11 mouse cellular contexts compared by ENCODE assay signal in genomic region chr2:180547384-180548106, GRCm38 (mm10). TPM values are rescaled to one million over a fixed set of nuclear protein-coding genes. Genes with fewer than 3 reads are reported as not detected.
DNase-seq lines count a peak whose midpoint lies in the region; ATAC-seq lines count a peak whose summit lies in the region.
"Had no signal": no experiment of that assay in that cellular context is flagged by ENCODE, and none has a peak within 500 bp of the region (broad histone marks: within the 10 kb centered on the region; RNA-seq: fewer than 3 reads in every experiment).

No protein-coding gene starts in this region.

- peaks cover 12% of the 10 kb centered on the region for H3K4me1 ChIP-seq in hindbrain, embryonic 16.5 days (ENCODE audit: control insufficient read depth, insufficient read depth, low read depth, low read length)
- H3K4me1 ChIP-seq in stomach, embryonic 15.5 days = peaks cover 9% of the 10 kb centered on the region

- 5% methylated on average over 8 of the region's 8 CpGs for WGBS in hindbrain, embryonic 16.5 days
- 11% methylated on average over 8 of the region's 8 CpGs for WGBS in stomach, embryonic 15.5 days

- peak overlapping the region; percentile 31 for H3K9ac ChIP-seq in hindbrain, embryonic 16.5 days (ENCODE audit: low read depth, low read length)
- no peak overlapping the region for H3K9ac ChIP-seq in stomach, embryonic 15.5 days

- H3K36me3 ChIP-seq in hindbrain, embryonic 16.5 days (ENCODE audit: control insufficient read depth, insufficient read depth, low read length) = no peaks in the 10 kb centered on the region
- H3K36me3 ChIP-seq in stomach, embryonic 15.5 days = no peaks in the 10 kb centered on the region

- no peaks in the 10 kb centered on the region for H3K27me3 ChIP-seq in hindbrain, embryonic 16.5 days (replicated peaks; ENCODE audit: control insufficient read depth, insufficient read depth, low read length)
- no peaks in the 10 kb centered on the region for H3K27me3 ChIP-seq in stomach, embryonic 15.5 days (replicated peaks)

- H3K4me2 ChIP-seq in hindbrain, embryonic 16.5 days (ENCODE audit: low read length) = peak overlapping the region; percentile 38
- no peak overlapping the region for H3K4me2 ChIP-seq in stomach, embryonic 15.5 days

- DNase-seq in frontal cortex, postnatal 10 days (ENCODE audit: low spot score in 2 of 2) = peak; percentile 46 to 54
- DNase-seq in right cerebral cortex, adult 2 months (ENCODE audit: low spot score in 2 of 2) = peak; percentile 21 to 27
- DNase-seq in right cerebral cortex, postnatal 25 days = no peak
- DNase-seq in ovary, postnatal 14 days (ENCODE audit: low spot score) = no peak
- no peak for DNase-seq in ovary, adult 18-20 months (ENCODE audit: low spot score)
- DNase-seq: heart, postnatal 10 days had no signal

- no peaks in the 10 kb centered on the region for H3K9me3 ChIP-seq in hindbrain, embryonic 16.5 days (ENCODE audit: control insufficient read depth, low read length)
- H3K9me3 ChIP-seq in stomach, embryonic 15.5 days = no peaks in the 10 kb centered on the region
- H3K9me3 ChIP-seq: megakaryocyte, embryonic 14.5 days had no signal

- no peak overlapping the region; the same call in 1 of the 2 replicates for H3K27ac ChIP-seq in hindbrain, embryonic 16.5 days (ENCODE audit: low read depth, low read length)
- H3K27ac ChIP-seq in stomach, embryonic 15.5 days = no peak overlapping the region

- no peak overlapping the region for H3K4me3 ChIP-seq in hindbrain, embryonic 16.5 days (ENCODE audit: low read length)
- H3K4me3 ChIP-seq in stomach, embryonic 15.5 days (replicated peaks) = no peak overlapping the region
- H3K4me3 ChIP-seq: megakaryocyte, embryonic 14.5 days had no signal

- ATAC-seq in frontal cortex, adult (ENCODE audit: low TSS enrichment) = no peak
- ATAC-seq in hindbrain, embryonic 16.5 days = peak; percentile 87
- ATAC-seq in stomach, embryonic 15.5 days (ENCODE audit: insufficient read depth, low FRiP score, low read depth) = 0 out of 2 replicates have a peak, but pooled peaks have one; percentile 39
- ATAC-seq: Patski had no signal

RNA-seq across cellular contexts. Expression of gene Mrgbp, which starts 33.6 kb away (rescaled TPM):
- polyA plus RNA-seq in hindbrain, embryonic 16.5 days (2015; fragmentation: Nextera tagmentation; extraction: Ambion mirVana) = 36.8 and 38.1 TPM in 2 replicates
- 25.5 and 25.6 TPM in 2 replicates for polyA plus RNA-seq in stomach, embryonic 15.5 days (2015; fragmentation: Nextera tagmentation; extraction: Ambion mirVana)

RNA-seq across cellular contexts. Expression of gene Ogfr, which starts 41.5 kb away (rescaled TPM):
- polyA plus RNA-seq in hindbrain, embryonic 16.5 days (2015; fragmentation: Nextera tagmentation; extraction: Ambion mirVana) = 82.2 and 83.4 TPM in 2 replicates
- polyA plus RNA-seq in stomach, embryonic 15.5 days (2015; fragmentation: Nextera tagmentation; extraction: Ambion mirVana) = 45.2 and 48.1 TPM in 2 replicates

RNA-seq across cellular contexts. Expression of gene Ntsr1, which starts 47.8 kb away (rescaled TPM):
- polyA plus RNA-seq in hindbrain, embryonic 16.5 days (2015; fragmentation: Nextera tagmentation; extraction: Ambion mirVana) = 3.6 and 4.1 TPM in 2 replicates
- polyA plus RNA-seq in stomach, embryonic 15.5 days (2015; fragmentation: Nextera tagmentation; extraction: Ambion mirVana) = 0.89 and 1.3 TPM in 2 replicates
- polyA plus RNA-seq: Patski had no signal

RNA-seq across cellular contexts. Expression of gene Col9a3, which starts 50.0 kb away (rescaled TPM):
- polyA plus RNA-seq in hindbrain, embryonic 16.5 days (2015; fragmentation: Nextera tagmentation; extraction: Ambion mirVana) = 92.8 and 93.2 TPM in 2 replicates
- 9.3 and 15.2 TPM in 2 replicates for polyA plus RNA-seq in stomach, embryonic 15.5 days (2015; fragmentation: Nextera tagmentation; extraction: Ambion mirVana)

Comparison
In these comparisons a context has a peak if more than half of its experiments do, and no peak if none do; other contexts are left out.
1. DNase-seq: peak in frontal cortex, postnatal 10 days (2 of 2) and right cerebral cortex, adult 2 months (2 of 2); none in right cerebral cortex, postnatal 25 days (single experiment), ovary, postnatal 14 days (single experiment) and ovary, adult 18-20 months (single experiment).